Mouse (Mus musculus) layer of hippocampus, postnatal 25 days (tissue): ENCODE measurements around the gene Btn1a1. TPM values are rescaled to one million over a fixed set of nuclear protein-coding genes. Genes with fewer than 3 reads are reported as not detected.
A peak's percentile ranks its signal among the peaks of the same experiment; 100 is the strongest.

ENCODE experiments used
- DNase-seq, 2 experiments: peaks; one replicate each; pipeline ENCODE4 v3.0.0; 2022; ENCODE audit warnings: mixed read lengths in 2 of 2, low spot score in 1 of 2; ENCODE audit errors: extremely low spot score in 1 of 2
- total RNA-seq, 2 experiments: library from RNA; stranded (reverse); gene quantifications; 2 replicates each; pipeline ENCODE4 v1.2.3; 2021

The Btn1a1 gene
- total RNA-seq, 2 experiments from 2014 or later = not detected

- DNase-seq = peak; percentile 90 to 98
Observed at GRCm38 (mm10) chr13:23445561-23446320, 20.0 kb downstream of the Btn1a1 start.

- no peak for DNase-seq
Observed at GRCm38 (mm10) chr13:23445156-23445555, 20.5 kb downstream of the Btn1a1 start.

GRCm38 (mm10) chr13:23444451-23444850 lies 21.2 kb downstream of the Btn1a1 start:
- DNase-seq = no peak

- no peak for DNase-seq
Observed at GRCm38 (mm10) chr13:23439901-23440300, 25.8 kb downstream of the Btn1a1 start.

GRCm38 (mm10) chr13:23438521-23438920 lies 27.2 kb downstream of the Btn1a1 start:
- peak; percentile 53 to 70 for DNase-seq

GRCm38 (mm10) chr13:23437908-23438307 lies 27.8 kb downstream of the Btn1a1 start:
- peak; percentile 90 to 98 for DNase-seq

GRCm38 (mm10) chr13:23436861-23437822 lies 28.6 kb downstream of the Btn1a1 start:
- peak; percentile 51 to 69 for DNase-seq

- DNase-seq = peak in 1 of 2 experiments; percentile 63
Observed at GRCm38 (mm10) chr13:23436231-23436661, 29.5 kb downstream of the Btn1a1 start.

GRCm38 (mm10) chr13:23435676-23436075 lies 30.0 kb downstream of the Btn1a1 start:
- no peak for DNase-seq

GRCm38 (mm10) chr13:23435241-23435640 lies 30.5 kb downstream of the Btn1a1 start:
- DNase-seq = no peak

GRCm38 (mm10) chr13:23434426-23434825 lies 31.3 kb downstream of the Btn1a1 start:
- no peak for DNase-seq

GRCm38 (mm10) chr13:23433801-23434200 lies 31.9 kb downstream of the Btn1a1 start:
- DNase-seq = no peak

- DNase-seq = no peak
Observed at GRCm38 (mm10) chr13:23433206-23433605, 32.5 kb downstream of the Btn1a1 start.

- peak; percentile 93 to 99 for DNase-seq
Observed at GRCm38 (mm10) chr13:23432562-23433201, 33.0 kb downstream of the Btn1a1 start.

- peak; percentile 79 to 84 for DNase-seq
Observed at GRCm38 (mm10) chr13:23431351-23431771, 34.3 kb downstream of the Btn1a1 start.

- peak; percentile 61 to 62 for DNase-seq
Observed at GRCm38 (mm10) chr13:23430734-23431133, 35.0 kb downstream of the Btn1a1 start.

GRCm38 (mm10) chr13:23429771-23430380 lies 35.8 kb downstream of the Btn1a1 start:
- DNase-seq = no peak

GRCm38 (mm10) chr13:23428166-23428993 lies 37.3 kb downstream of the Btn1a1 start:
- DNase-seq = no peak

GRCm38 (mm10) chr13:23427401-23427910 lies 38.2 kb downstream of the Btn1a1 start:
- no peak for DNase-seq
